Mouse (Mus musculus) E14TG2a.4 (cell line): Measurements from ENCODE around the gene Tm6sf1.

Experiments used
- H3K27me3 ChIP-seq: 2 replicates; pipeline ENCODE4 v1.6.1; 2014; ENCODE audit warnings: low read length, control low read depth; ENCODE audit not compliant: insufficient read depth
- H3K36me3 ChIP-seq: 2 replicates; pipeline ENCODE4 v1.6.1; 2014; ENCODE audit warnings: low read length, control low read depth; ENCODE audit not compliant: insufficient read depth
- H3K4me1 ChIP-seq: replicated peaks from 2 replicates; pipeline ENCODE4 v1.6.1; 2014; ENCODE audit warnings: low read depth, low read length, control low read depth
- H3K4me3 ChIP-seq: replicated peaks from 2 replicates; pipeline ENCODE4 v1.5.1; 2014; ENCODE audit warnings: mild to moderate bottlenecking, low read length
- H3K9me3 ChIP-seq: 2 replicates; pipeline ENCODE4 v1.6.1; 2014; ENCODE audit warnings: low read length, control low read depth
- CTCF ChIP-seq: conservative IDR thresholded peaks from 2 replicates; pipeline ENCODE4 v1.5.1; 2014; ENCODE audit warnings: low read length
- NANOG ChIP-seq: IDR thresholded peaks from 2 replicates; pipeline ENCODE4 v1.6.1; 2014; ENCODE audit warnings: borderline replicate concordance, low read length, mixed read lengths
- POU5F1 ChIP-seq: IDR thresholded peaks from 2 replicates; pipeline ENCODE4 v1.6.1; 2014; ENCODE audit warnings: low read length, borderline replicate concordance

The Tm6sf1 gene

DNA sequence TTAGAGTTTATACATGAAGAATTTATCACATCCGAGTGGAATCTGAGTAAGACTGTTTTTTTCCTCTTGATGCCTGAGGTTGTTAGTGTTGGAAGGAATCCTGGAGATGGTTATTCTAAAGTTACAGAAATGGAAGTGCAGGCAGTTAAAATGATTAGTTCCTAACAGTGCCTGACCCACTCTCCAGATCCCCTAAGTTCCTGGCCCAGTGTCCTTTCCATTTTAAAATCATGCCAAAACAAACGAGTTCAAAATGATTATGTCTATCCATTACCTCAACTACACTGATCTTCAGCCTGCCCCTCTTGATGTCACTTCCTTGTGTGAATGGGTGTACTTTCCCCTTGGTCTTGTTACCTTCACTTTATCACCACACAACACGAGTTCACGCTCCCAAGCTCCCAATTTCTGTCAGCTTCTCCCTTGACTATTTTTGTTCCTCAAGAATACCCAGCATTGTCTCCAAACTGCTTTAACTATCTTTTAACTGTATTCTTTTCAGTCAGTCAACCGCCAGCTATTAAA, 73.8 kb downstream of the Tm6sf1 start:
- H3K4me1 ChIP-seq: peaks cover 8% of the 10 kb centered on the region; the same call in 1 of the 2 replicates
- no peak overlapping the region for H3K4me3 ChIP-seq
- H3K9me3 ChIP-seq: peaks cover 2% of the 10 kb centered on the region; the same call in 1 of the 2 replicates
- no peaks in the 10 kb centered on the region for H3K36me3 ChIP-seq
- peaks cover 50% of the 10 kb centered on the region for H3K27me3 ChIP-seq
- no peak for TF ChIP-seq CTCF
- no peak for TF ChIP-seq NANOG
- TF ChIP-seq POU5F1: no peak

DNA sequence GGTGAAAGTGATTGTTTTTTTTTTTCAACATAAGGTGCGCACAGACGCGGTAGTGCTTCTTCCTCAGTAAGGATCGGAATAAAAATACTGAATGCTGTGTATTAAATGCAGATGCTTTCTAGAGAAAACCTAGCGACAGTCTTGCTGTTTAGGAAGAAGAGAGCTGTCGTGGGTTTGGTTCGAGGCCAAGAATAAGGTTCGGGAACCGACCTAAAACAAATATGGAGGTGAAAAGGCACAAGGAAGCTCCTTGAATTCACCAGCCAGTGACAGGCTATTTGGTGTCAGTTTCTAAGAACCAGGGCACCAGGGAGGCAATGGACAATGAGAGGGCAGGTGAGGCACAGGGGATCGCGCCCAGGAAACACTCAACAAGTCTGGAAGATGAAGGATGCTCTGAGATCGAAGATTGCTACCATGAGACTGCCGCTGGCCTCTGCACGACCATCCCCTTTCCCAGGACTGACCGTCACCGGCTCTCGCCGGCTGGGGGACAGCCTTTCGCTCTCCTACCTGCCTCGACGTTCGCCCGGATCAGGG, 74.3 kb downstream of the Tm6sf1 start:
- H3K27me3 ChIP-seq: peaks cover 50% of the 10 kb centered on the region
- peak overlapping the region; percentile 81 for H3K4me3 ChIP-seq
- H3K9me3 ChIP-seq: peaks cover 2% of the 10 kb centered on the region; the same call in 1 of the 2 replicates
- no peaks in the 10 kb centered on the region for H3K36me3 ChIP-seq
- H3K4me1 ChIP-seq: peaks cover 8% of the 10 kb centered on the region; the same call in 1 of the 2 replicates
- no peak for TF ChIP-seq POU5F1
- no peak for TF ChIP-seq NANOG
- TF ChIP-seq CTCF: no peak

DNA sequence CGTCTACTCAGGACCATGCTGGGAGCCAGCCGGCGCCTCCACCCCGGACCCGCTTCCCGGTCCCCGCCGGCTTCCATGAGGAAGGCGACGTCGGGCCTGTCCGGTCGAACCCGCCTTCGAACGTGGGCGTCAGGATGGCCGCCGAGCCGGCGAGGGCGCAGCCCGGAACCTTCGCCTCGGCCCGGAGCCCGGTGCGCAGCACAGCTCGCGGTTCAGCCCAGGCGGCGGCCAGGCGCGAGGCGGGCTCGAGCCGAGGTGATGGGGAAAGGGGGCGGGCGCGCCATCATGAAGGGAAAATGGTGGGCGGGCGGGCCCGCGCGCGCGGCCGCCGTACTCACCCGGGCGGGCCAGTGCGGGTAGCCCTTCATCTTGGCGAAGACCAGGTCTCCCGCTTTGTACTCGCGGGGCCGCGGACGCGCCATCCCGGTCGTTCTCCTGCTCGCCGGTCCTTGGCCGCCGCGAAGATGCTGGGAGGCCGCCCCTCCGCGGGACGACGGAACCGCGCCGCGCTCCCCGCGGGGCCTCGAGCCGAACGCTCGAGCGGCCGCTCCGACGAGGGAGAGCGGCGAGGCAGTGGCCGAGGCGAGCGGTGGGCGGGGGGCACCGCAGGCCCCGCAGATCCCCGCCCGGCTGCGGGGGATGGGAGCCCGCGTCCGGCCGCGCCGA, 74.9 kb downstream of the Tm6sf1 start:
- H3K4me3 ChIP-seq: peak overlapping the region; percentile 81
- H3K4me1 ChIP-seq: peaks cover 8% of the 10 kb centered on the region; the same call in 1 of the 2 replicates
- peaks cover 2% of the 10 kb centered on the region; the same call in 1 of the 2 replicates for H3K9me3 ChIP-seq
- H3K27me3 ChIP-seq: peaks cover 53% of the 10 kb centered on the region
- H3K36me3 ChIP-seq: no peaks in the 10 kb centered on the region
- TF ChIP-seq POU5F1 (no peak), CTCF (no peak), NANOG (no peak)
